Comparison of ENCODE assay signal across 8 mouse cellular contexts in genomic region chr16:8671551-8672349, GRCm38 (mm10). TPM values are rescaled to one million over a fixed set of nuclear protein-coding genes. Genes with fewer than 3 reads are reported as not detected.
DNase-seq lines count a peak whose midpoint lies in the region; ATAC-seq and TF ChIP-seq lines count a peak whose summit lies in the region.

Gene Carhsp1, minus strand, starts transcription at chr16:8672155.

- peak; percentile 50 for TF ChIP-seq CTCF in heart, adult 2 months (IDR thresholded peaks at IDR 0.05)
- 0 out of 2 replicates have a peak, but pooled peaks have one; percentile 15 for TF ChIP-seq CTCF in midbrain, postnatal 0 days (IDR thresholded peaks at IDR 0.05)

- peak; percentile 99 for DNase-seq in 3134 (ENCODE audit: extremely low read depth, insufficient read length, low spot score)
- peak; percentile 97 to 98 for DNase-seq in adrenal gland, postnatal 36 days
- DNase-seq in heart, adult 2 months = peak; percentile 96 to 97
- peak; percentile 97 for DNase-seq in kidney, adult 9 months
- DNase-seq in limb, embryonic 14.5 days (ENCODE audit: low spot score) = peak; percentile 95
- DNase-seq in midbrain, postnatal 0 days (ENCODE audit: low spot score) = peak; percentile 94
- peak; percentile 95 to 96 for DNase-seq in spleen, postnatal 14 days (ENCODE audit: low spot score in 2 of 2)

- H3K27me3 ChIP-seq in embryonic facial prominence, embryonic 13.5 days = peaks cover 9% of the 10 kb centered on the region
- H3K27me3 ChIP-seq in heart, adult 2 months (ENCODE audit: control insufficient read depth, insufficient read depth, low read length) = no peaks in the 10 kb centered on the region
- H3K27me3 ChIP-seq in limb, embryonic 14.5 days (ENCODE audit: control insufficient read depth, insufficient read depth, low read length) = no peaks in the 10 kb centered on the region
- no peaks in the 10 kb centered on the region for H3K27me3 ChIP-seq in midbrain, postnatal 0 days (ENCODE audit: insufficient read depth, low read length)

- no peaks in the 10 kb centered on the region for H3K36me3 ChIP-seq in embryonic facial prominence, embryonic 13.5 days
- peaks cover 1% of the 10 kb centered on the region; the same call in 1 of the 2 replicates for H3K36me3 ChIP-seq in heart, adult 2 months (ENCODE audit: control insufficient read depth, insufficient read depth, low read length)
- H3K36me3 ChIP-seq in limb, embryonic 14.5 days (ENCODE audit: control insufficient read depth, insufficient read depth, low read length) = no peaks in the 10 kb centered on the region
- no peaks in the 10 kb centered on the region for H3K36me3 ChIP-seq in midbrain, postnatal 0 days (ENCODE audit: insufficient read depth, low read length)

- TF ChIP-seq POLR2A in heart, adult 2 months (IDR thresholded peaks at IDR 0.05; ENCODE audit: insufficient read depth, low read depth, low read length) = peak; percentile 97
- peak; percentile 87; the same call in 1 of the 2 replicates for TF ChIP-seq POLR2A in limb, embryonic 14.5 days (IDR thresholded peaks at IDR 0.05; ENCODE audit: borderline replicate concordance, extremely low read depth, insufficient read depth, insufficient read length)

- peak within 1 kb of the TSS; percentile 76 for H3K4me3 ChIP-seq in embryonic facial prominence, embryonic 13.5 days
- peak within 1 kb of the TSS; percentile 63 for H3K4me3 ChIP-seq in heart, adult 2 months
- H3K4me3 ChIP-seq in limb, embryonic 14.5 days (replicated peaks; ENCODE audit: low read length) = peak within 1 kb of the TSS; percentile 61
- peak within 1 kb of the TSS; percentile 68 for H3K4me3 ChIP-seq in midbrain, postnatal 0 days (ENCODE audit: low read depth, low read length)

- peaks cover 29% of the 10 kb centered on the region for H3K4me1 ChIP-seq in embryonic facial prominence, embryonic 13.5 days
- H3K4me1 ChIP-seq in heart, adult 2 months (ENCODE audit: control insufficient read depth, insufficient read depth, low read length) = peaks cover 30% of the 10 kb centered on the region
- H3K4me1 ChIP-seq in limb, embryonic 14.5 days (ENCODE audit: control insufficient read depth, insufficient read depth, low read length) = peaks cover 13% of the 10 kb centered on the region
- H3K4me1 ChIP-seq in midbrain, postnatal 0 days (ENCODE audit: insufficient read depth, low read length) = peaks cover 15% of the 10 kb centered on the region; the same call in 1 of the 2 replicates

- under 1% methylated on average over 67 of the region's 67 CpGs for WGBS in embryonic facial prominence, embryonic 13.5 days
- WGBS in heart, adult 2 months = 1% methylated on average over 67 of the region's 67 CpGs
- under 1% methylated on average over 55 of the region's 67 CpGs for WGBS in limb, embryonic 14.5 days
- under 1% methylated on average over 65 of the region's 67 CpGs for WGBS in midbrain, postnatal 0 days

- peak within 1 kb of the TSS; percentile 80 for H3K27ac ChIP-seq in embryonic facial prominence, embryonic 13.5 days
- peak within 1 kb of the TSS; percentile 85 for H3K27ac ChIP-seq in heart, adult 2 months
- H3K27ac ChIP-seq in limb, embryonic 14.5 days (replicated peaks; ENCODE audit: low read depth, low read length) = peak within 1 kb of the TSS; percentile 64
- peak within 1 kb of the TSS; percentile 55 for H3K27ac ChIP-seq in midbrain, postnatal 0 days (ENCODE audit: low read depth, low read length)

- TF ChIP-seq EP300 in heart, adult 2 months (IDR thresholded peaks at IDR 0.05; ENCODE audit: insufficient read depth, low read depth, low read length) = 0 out of 2 replicates have a peak, but pooled peaks have one; percentile 20

- peak within 1 kb of the TSS; percentile 80 for H3K4me2 ChIP-seq in embryonic facial prominence, embryonic 13.5 days
- peak within 1 kb of the TSS; percentile 79 for H3K4me2 ChIP-seq in limb, embryonic 14.5 days (replicated peaks; ENCODE audit: low read depth, low read length, severe bottlenecking)
- peak within 1 kb of the TSS; percentile 73 for H3K4me2 ChIP-seq in midbrain, postnatal 0 days (ENCODE audit: low read depth, low read length, poor library complexity, severe bottlenecking)

- peak within 1 kb of the TSS; percentile 76 for H3K9ac ChIP-seq in embryonic facial prominence, embryonic 13.5 days
- H3K9ac ChIP-seq in heart, adult 2 months (ENCODE audit: low read depth, low read length) = peak within 1 kb of the TSS; percentile 67
- H3K9ac ChIP-seq in limb, embryonic 14.5 days (ENCODE audit: low read depth, low read length, severe bottlenecking) = peak within 1 kb of the TSS; percentile 64
- peak within 1 kb of the TSS; percentile 65 for H3K9ac ChIP-seq in midbrain, postnatal 0 days (replicated peaks; ENCODE audit: low read length, poor library complexity, severe bottlenecking)

- peak; percentile 84 for ATAC-seq in embryonic facial prominence, embryonic 13.5 days (ENCODE audit: insufficient number of reproducible peaks, insufficient read depth, low FRiP score, low TSS enrichment, low read depth)
- ATAC-seq in limb, embryonic 14.5 days (ENCODE audit: low FRiP score, low read depth) = peak; percentile 91
- peak; percentile 83 for ATAC-seq in midbrain, postnatal 0 days (ENCODE audit: low FRiP score)

- no peaks in the 10 kb centered on the region for H3K9me3 ChIP-seq in embryonic facial prominence, embryonic 13.5 days
- no peaks in the 10 kb centered on the region for H3K9me3 ChIP-seq in limb, embryonic 14.5 days (ENCODE audit: control insufficient read depth, low read length)
- no peaks in the 10 kb centered on the region for H3K9me3 ChIP-seq in midbrain, postnatal 0 days (ENCODE audit: low read length)

- no peaks in the 10 kb centered on the region; the same call in 1 of the 2 replicates for H3K79me2 ChIP-seq in heart, adult 2 months (replicated peaks; ENCODE audit: control insufficient read depth, insufficient read depth, low read length)

- intact Hi-C loops in heart, adult 2 months (cut with DNase I) = loop anchor here (2.0 kb wide), 1 partner anchor 17 kb away; no protein-coding TSS in a partner anchor

RNA-seq across cellular contexts. Expression of gene Carhsp1, which starts in this region (rescaled TPM):
- 100 to 1,000 TPM in 1 of 2 experiments, 10 to 100 TPM in 1; 50.0 to 107 TPM for total RNA-seq in adrenal gland, postnatal 36 days (2021)
- polyA plus RNA-seq in embryonic facial prominence, embryonic 13.5 days (2015; fragmentation: Nextera tagmentation; extraction: Ambion mirVana) = 79.4 and 80.4 TPM in 2 replicates
- 10 to 100 TPM; 15.2 to 18.3 TPM for total RNA-seq in heart, adult 2 months (2021)
- 27.1 and 30.5 TPM in 2 replicates for polyA plus RNA-seq in heart, adult 2 months (2012; rRNA removed)
- polyA plus RNA-seq in limb, embryonic 14.5 days (2012; rRNA removed) = 60.7 and 62.1 TPM in 2 replicates
- polyA plus RNA-seq in limb, embryonic 14.5 days (2014; fragmentation: Nextera tagmentation; extraction: Ambion mirVana) = 29.9 and 34.0 TPM in 2 replicates
- 117 and 124 TPM in 2 replicates for total RNA-seq in midbrain, postnatal 0 days (2014; rRNA removed)
- polyA plus RNA-seq in midbrain, postnatal 0 days (2015; fragmentation: Nextera tagmentation; extraction: Ambion mirVana) = 98.5 and 100 TPM in 2 replicates

Comparison
In these comparisons a context has a peak if more than half of its experiments do, and no peak if none do; other contexts are left out.
1. Peak in every context shown above with its lines: DNase-seq, ATAC-seq, H3K4me3 ChIP-seq and H3K27ac ChIP-seq.